Mouse (Mus musculus): ENCODE data around the gene Ap5b1. TPM values are rescaled to one million over a fixed set of nuclear protein-coding genes. Genes with fewer than 3 reads are reported as not detected.

Gene Ap5b1
- polyA plus RNA-seq, 1 experiment from 2014 or later, result 1.4 TPM

- 87% methylated on average over 10 of the region's 10 CpGs for WGBS
- H3K4me2 ChIP-seq, result no peak overlapping the region
- H3K36me3 ChIP-seq (ENCODE audit: poor library complexity, severe bottlenecking), result 0 out of 2 replicates have a peak, but pooled peaks cover 8% of the 10 kb centered on the region
- no peak overlapping the region for H3K9ac ChIP-seq
- peaks cover 19% of the 10 kb centered on the region for H3K27me3 ChIP-seq
- ATAC-seq, result no peak
- H3K4me3 ChIP-seq, result no peak overlapping the region
- H3K4me1 ChIP-seq, result peaks cover 17% of the 10 kb centered on the region
- H3K27ac ChIP-seq, result no peak overlapping the region
- H3K9me3 ChIP-seq (replicated peaks), result no peaks in the 10 kb centered on the region
Observed at GRCm38 (mm10) chr19:5569521-5569920, 1.7 kb downstream of the Ap5b1 start.

- Histone ChIP-seq H3K9ac (0 out of 2 replicates have a peak overlapping the region, but pooled peaks have one; percentile 5), H3K27ac (no peak overlapping the region), H3K4me3 (no peak overlapping the region), H3K4me2 (no peak overlapping the region), H3K4me1 (peaks cover 17% of the 10 kb centered on the region), H3K27me3 (peaks cover 14% of the 10 kb centered on the region), H3K9me3 (replicated peaks) (no peaks in the 10 kb centered on the region), H3K36me3 (ENCODE audit: poor library complexity, severe bottlenecking) (0 out of 2 replicates have a peak, but pooled peaks cover 8% of the 10 kb centered on the region)
- WGBS, result 91% methylated on average over 32 of the region's 32 CpGs
- ATAC-seq, result no peak
Observed at GRCm38 (mm10) chr19:5570353-5571246, 2.8 kb downstream of the Ap5b1 start.

- Histone ChIP-seq H3K36me3 (ENCODE audit: poor library complexity, severe bottlenecking) (0 out of 2 replicates have a peak, but pooled peaks cover 8% of the 10 kb centered on the region), H3K27me3 (peaks cover 2% of the 10 kb centered on the region; the same call in 1 of the 2 replicates), H3K27ac (no peak overlapping the region), H3K4me3 (no peak overlapping the region), H3K9ac (no peak overlapping the region), H3K4me2 (no peak overlapping the region), H3K4me1 (peaks cover 15% of the 10 kb centered on the region), H3K9me3 (replicated peaks) (no peaks in the 10 kb centered on the region)
- no peak for ATAC-seq
- WGBS, result 86% methylated on average over 5 of the region's 5 CpGs
Observed at GRCm38 (mm10) chr19:5571831-5572230, 4.0 kb downstream of the Ap5b1 start.

- ATAC-seq, result no peak
Observed at GRCm38 (mm10) chr19:5572331-5573125, 4.7 kb downstream of the Ap5b1 start.

GRCm38 (mm10) chr19:5575336-5575735, 7.5 kb downstream of the Ap5b1 start:
- no peaks in the 10 kb centered on the region for H3K9me3 ChIP-seq (replicated peaks)
- no peak overlapping the region for H3K27ac ChIP-seq
- ATAC-seq, result no peak
- WGBS, result 100% methylated on average over 1 of the region's 1 CpGs
- H3K4me2 ChIP-seq, result no peak overlapping the region
- H3K9ac ChIP-seq, result no peak overlapping the region
- no peaks in the 10 kb centered on the region for H3K4me1 ChIP-seq
- 0 out of 2 replicates have a peak, but pooled peaks cover 4% of the 10 kb centered on the region for H3K36me3 ChIP-seq (ENCODE audit: poor library complexity, severe bottlenecking)
- H3K4me3 ChIP-seq, result no peak overlapping the region
- H3K27me3 ChIP-seq, result no peaks in the 10 kb centered on the region

More at GRCm38 (mm10) chr19:5572331-5573125, 4.7 kb downstream of the Ap5b1 start:
- Histone ChIP-seq H3K36me3 (ENCODE audit: poor library complexity, severe bottlenecking) (0 out of 2 replicates have a peak, but pooled peaks cover 8% of the 10 kb centered on the region), H3K4me1 (peaks cover 10% of the 10 kb centered on the region), H3K4me2 (no peak overlapping the region), H3K27ac (no peak overlapping the region), H3K9ac (peak overlapping the region; percentile 8; the same call in 1 of the 2 replicates), H3K27me3 (no peaks in the 10 kb centered on the region), H3K4me3 (no peak overlapping the region), H3K9me3 (replicated peaks) (no peaks in the 10 kb centered on the region)
- 90% methylated on average over 19 of the region's 19 CpGs for WGBS

GRCm38 (mm10) chr19:5579971-5580370, 12.1 kb downstream of the Ap5b1 start:
- ATAC-seq, result no peak
- Histone ChIP-seq H3K27ac (no peak overlapping the region), H3K27me3 (no peaks in the 10 kb centered on the region), H3K4me1 (no peaks in the 10 kb centered on the region), H3K4me3 (no peak overlapping the region), H3K36me3 (ENCODE audit: poor library complexity, severe bottlenecking) (no peaks in the 10 kb centered on the region), H3K4me2 (no peak overlapping the region), H3K9me3 (replicated peaks) (no peaks in the 10 kb centered on the region), H3K9ac (no peak overlapping the region)
- 80% methylated on average over 4 of the region's 4 CpGs for WGBS

GRCm38 (mm10) chr19:5580776-5581175, 13.0 kb downstream of the Ap5b1 start:
- Histone ChIP-seq H3K4me2 (no peak overlapping the region), H3K36me3 (ENCODE audit: poor library complexity, severe bottlenecking) (no peaks in the 10 kb centered on the region), H3K9me3 (replicated peaks) (no peaks in the 10 kb centered on the region), H3K4me3 (no peak overlapping the region), H3K27ac (no peak overlapping the region), H3K4me1 (no peaks in the 10 kb centered on the region), H3K9ac (no peak overlapping the region), H3K27me3 (no peaks in the 10 kb centered on the region)
- no peak for ATAC-seq
- 88% methylated on average over 6 of the region's 6 CpGs for WGBS

- WGBS, result 80% methylated on average over 2 of the region's 2 CpGs
- no peak for ATAC-seq
Observed at GRCm38 (mm10) chr19:5581995-5582394, 14.2 kb downstream of the Ap5b1 start.

GRCm38 (mm10) chr19:5589159-5589558, 21.3 kb downstream of the Ap5b1 start:
- Histone ChIP-seq H3K27me3 (no peaks in the 10 kb centered on the region), H3K4me1 (no peaks in the 10 kb centered on the region), H3K9ac (0 out of 2 replicates have a peak overlapping the region, but pooled peaks have one; percentile 13), H3K36me3 (ENCODE audit: poor library complexity, severe bottlenecking) (no peaks in the 10 kb centered on the region), H3K4me3 (no peak overlapping the region), H3K27ac (no peak overlapping the region), H3K4me2 (no peak overlapping the region), H3K9me3 (replicated peaks) (no peaks in the 10 kb centered on the region)
- no peak for ATAC-seq
- 85% methylated on average over 9 of the region's 9 CpGs for WGBS

More at GRCm38 (mm10) chr19:5581995-5582394, 14.2 kb downstream of the Ap5b1 start:
- Histone ChIP-seq H3K4me3 (no peak overlapping the region), H3K36me3 (ENCODE audit: poor library complexity, severe bottlenecking) (no peaks in the 10 kb centered on the region), H3K4me2 (no peak overlapping the region), H3K27ac (no peak overlapping the region), H3K9ac (no peak overlapping the region), H3K9me3 (replicated peaks) (no peaks in the 10 kb centered on the region), H3K27me3 (no peaks in the 10 kb centered on the region), H3K4me1 (no peaks in the 10 kb centered on the region)

GRCm38 (mm10) chr19:5591888-5592287, 24.1 kb downstream of the Ap5b1 start:
- H3K4me3 ChIP-seq, result no peak overlapping the region
- 93% methylated on average over 6 of the region's 6 CpGs for WGBS
- no peaks in the 10 kb centered on the region for H3K4me1 ChIP-seq
- no peak overlapping the region for H3K4me2 ChIP-seq
- 0 out of 2 replicates have a peak, but pooled peaks cover 4% of the 10 kb centered on the region for H3K27me3 ChIP-seq
- no peak overlapping the region for H3K27ac ChIP-seq
- ATAC-seq, result no peak
- no peak overlapping the region for H3K9ac ChIP-seq
- H3K36me3 ChIP-seq (ENCODE audit: poor library complexity, severe bottlenecking), result no peaks in the 10 kb centered on the region
- H3K9me3 ChIP-seq (replicated peaks), result no peaks in the 10 kb centered on the region

GRCm38 (mm10) chr19:5599224-5599623, 31.4 kb downstream of the Ap5b1 start:
- Histone ChIP-seq H3K9me3 (replicated peaks) (no peaks in the 10 kb centered on the region), H3K27me3 (0 out of 2 replicates have a peak, but pooled peaks cover 4% of the 10 kb centered on the region), H3K4me3 (no peak overlapping the region), H3K4me2 (no peak overlapping the region), H3K36me3 (ENCODE audit: poor library complexity, severe bottlenecking) (peaks cover 15% of the 10 kb centered on the region), H3K9ac (no peak overlapping the region), H3K4me1 (peaks cover 19% of the 10 kb centered on the region), H3K27ac (no peak overlapping the region)
- 73% methylated on average over 4 of the region's 4 CpGs for WGBS
- ATAC-seq, result no peak
